Mouse (Mus musculus) hindbrain, embryonic 16.5 days (tissue): ENCODE results near the gene Spryd3. TPM values are rescaled to one million over a fixed set of nuclear protein-coding genes. Genes with fewer than 3 reads are reported as not detected.

Experiments used
- ATAC-seq: fragments of 200-750 bp; cut with Nextera tagmentation; 2 replicates; pipeline ENCODE4 v1.8.0; 2017; ENCODE audit warnings: moderate TSS enrichment, moderate library complexity
- H3K27ac ChIP-seq: fragments of 300-500 bp; sonication (generic); 2 replicates; pipeline ENCODE4 v1.5.1; 2014; ENCODE audit warnings: low read depth, mild to moderate bottlenecking, control low read depth, low read length, moderate library complexity
- H3K27me3 ChIP-seq: fragments of 300-500 bp; sonication (generic); replicated peaks from 2 replicates; pipeline ENCODE4 v1.6.1; 2014; ENCODE audit warnings: low read length; ENCODE audit not compliant: control insufficient read depth, insufficient read depth
- H3K36me3 ChIP-seq: fragments of 300-500 bp; sonication (generic); 2 replicates; pipeline ENCODE4 v1.6.1; 2014; ENCODE audit warnings: mild to moderate bottlenecking, low read length, moderate library complexity, mixed read lengths; ENCODE audit not compliant: control insufficient read depth, insufficient read depth
- H3K4me1 ChIP-seq: fragments of 300-500 bp; sonication (generic); 2 replicates; pipeline ENCODE4 v1.6.1; 2014; ENCODE audit warnings: low read depth, low read length; ENCODE audit not compliant: control insufficient read depth, insufficient read depth
- H3K4me2 ChIP-seq: fragments of 300-500 bp; sonication (generic); 2 replicates; pipeline ENCODE4 v1.6.1; 2014; ENCODE audit warnings: mild to moderate bottlenecking, low read length, control low read depth, moderate library complexity
- H3K4me3 ChIP-seq: fragments of 300-500 bp; sonication (generic); 2 replicates; pipeline ENCODE4 v1.5.1; 2014; ENCODE audit warnings: mild to moderate bottlenecking, low read length, control low read depth, moderate library complexity
- H3K9ac ChIP-seq: fragments of 300-500 bp; sonication (generic); 2 replicates; pipeline ENCODE4 v1.6.1; 2014; ENCODE audit warnings: low read depth, mild to moderate bottlenecking, control low read depth, low read length, moderate library complexity
- H3K9me3 ChIP-seq: fragments of 300-500 bp; sonication (generic); 2 replicates; pipeline ENCODE4 v1.6.1; 2014; ENCODE audit warnings: mild to moderate bottlenecking, low read length, moderate library complexity; ENCODE audit not compliant: control insufficient read depth
- WGBS: fragments of 180-500 bp; shearing (Covaris S2); extraction: QIAGEN DNeasy Blood & Tissue Kit; methylation state at CpG from one replicate; pipeline ENCODE4 v1.1.7; 2014; 5-methylcytosine and 5-hydroxymethylcytosine counted together
- polyA plus RNA-seq: library from polyadenylated mRNA; unstranded; fragments of >200 nt; fragmentation: Nextera tagmentation; extraction: Ambion mirVana; gene quantifications from 2 replicates; pipeline ENCODE4 v1.2.1, GENCODE M21; 2015

The Spryd3 gene
- polyA plus RNA-seq, 1 experiment from 2014 or later: 108 TPM

- WGBS: 87% methylated on average over 4 of the region's 4 CpGs
- Histone ChIP-seq H3K4me2 (no peak overlapping the region), H3K27ac (no peak overlapping the region), H3K4me1 (peaks cover 18% of the 10 kb centered on the region), H3K4me3 (no peak overlapping the region), H3K9me3 (no peaks in the 10 kb centered on the region), H3K27me3 (no peaks in the 10 kb centered on the region), H3K9ac (no peak overlapping the region), H3K36me3 (peaks cover 19% of the 10 kb centered on the region)
- no peak for ATAC-seq
These were observed 17.4 kb downstream of the Spryd3 start for GRCm38 (mm10) chr15:102118591-102118990.

DNA sequence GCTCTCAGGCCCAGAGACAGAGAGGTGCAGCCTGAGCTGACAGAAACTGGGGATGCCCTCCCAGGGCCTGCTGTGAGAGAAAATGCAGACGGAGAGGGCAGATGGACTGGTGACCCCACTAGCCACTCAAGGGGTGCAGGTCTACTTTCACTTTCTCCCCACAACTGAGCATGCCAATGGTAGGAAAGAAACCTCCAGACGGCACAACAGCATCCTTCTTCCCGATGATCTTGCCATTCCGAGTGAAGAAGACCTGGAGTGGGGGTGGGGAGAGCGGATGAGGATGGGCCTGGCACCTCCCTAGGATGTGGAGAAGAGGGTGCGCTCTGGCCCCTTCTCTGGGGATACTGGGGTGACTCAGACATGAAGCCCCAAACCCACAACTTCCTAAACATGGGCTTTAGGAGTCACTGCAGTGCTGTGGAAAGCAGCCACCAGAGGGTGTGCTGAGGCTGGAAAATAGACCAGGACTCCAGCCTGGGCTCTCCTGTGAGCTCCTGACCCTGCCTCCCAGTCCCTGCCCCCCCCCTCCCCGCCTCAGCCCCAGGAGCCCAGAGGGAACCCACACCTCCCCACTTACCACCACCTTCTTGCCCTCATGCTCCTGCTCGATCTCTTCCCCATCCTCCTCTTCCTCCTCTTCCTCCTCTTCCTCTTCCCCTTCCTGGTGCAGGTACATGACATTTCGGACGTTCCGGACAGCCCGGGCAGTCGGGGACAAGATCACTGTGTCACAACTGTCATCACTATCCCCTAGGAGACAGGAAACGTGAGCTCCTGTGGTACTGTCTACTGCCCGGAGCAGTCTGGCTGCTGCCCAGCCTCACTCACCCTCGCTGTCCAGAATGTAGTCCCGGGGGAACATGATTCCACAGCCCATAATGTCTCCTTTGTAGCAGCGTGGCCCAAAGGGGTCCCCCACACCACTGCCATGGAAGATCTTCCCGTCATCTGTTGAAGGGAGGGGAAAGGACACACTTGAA is 18.3 kb downstream of the Spryd3 start:
- Histone ChIP-seq H3K27me3 (no peaks in the 10 kb centered on the region), H3K4me1 (peaks cover 18% of the 10 kb centered on the region)
- 61% methylated on average over 18 of the region's 19 CpGs for WGBS

GRCm38 (mm10) chr15:102116753-102117415 is 19.1 kb downstream of the Spryd3 start:
- H3K27ac ChIP-seq: peak overlapping the region; percentile 63
- H3K4me1 ChIP-seq: peaks cover 18% of the 10 kb centered on the region
- H3K27me3 ChIP-seq: no peaks in the 10 kb centered on the region
- peaks cover 17% of the 10 kb centered on the region for H3K36me3 ChIP-seq
- H3K9ac ChIP-seq: no peak overlapping the region
- no peak overlapping the region; the same call in 1 of the 2 replicates for H3K4me2 ChIP-seq
- no peak overlapping the region for H3K4me3 ChIP-seq
- no peaks in the 10 kb centered on the region for H3K9me3 ChIP-seq
- WGBS: 54% methylated on average over 11 of the region's 11 CpGs
- peak; percentile 88 for ATAC-seq

More for the DNA sequence above, 18.3 kb downstream of the Spryd3 start:
- Histone ChIP-seq H3K4me2 (no peak overlapping the region; the same call in 1 of the 2 replicates), H3K27ac (peak overlapping the region; percentile 63), H3K9ac (no peak overlapping the region), H3K4me3 (no peak overlapping the region), H3K36me3 (peaks cover 19% of the 10 kb centered on the region), H3K9me3 (no peaks in the 10 kb centered on the region)
- peak; percentile 26; the same call in 1 of the 2 replicates for ATAC-seq

- Histone ChIP-seq H3K4me3 (no peak overlapping the region), H3K9ac (0 out of 2 replicates have a peak overlapping the region, but pooled peaks have one; percentile 16), H3K9me3 (no peaks in the 10 kb centered on the region), H3K27ac (peak overlapping the region; percentile 63), H3K27me3 (no peaks in the 10 kb centered on the region), H3K36me3 (peaks cover 12% of the 10 kb centered on the region; the same call in 1 of the 2 replicates), H3K4me2 (no peak overlapping the region), H3K4me1 (peaks cover 18% of the 10 kb centered on the region)
- 58% methylated on average over 9 of the region's 9 CpGs for WGBS
- no peak for ATAC-seq
These were observed 20.3 kb downstream of the Spryd3 start for GRCm38 (mm10) chr15:102115731-102116231.

DNA sequence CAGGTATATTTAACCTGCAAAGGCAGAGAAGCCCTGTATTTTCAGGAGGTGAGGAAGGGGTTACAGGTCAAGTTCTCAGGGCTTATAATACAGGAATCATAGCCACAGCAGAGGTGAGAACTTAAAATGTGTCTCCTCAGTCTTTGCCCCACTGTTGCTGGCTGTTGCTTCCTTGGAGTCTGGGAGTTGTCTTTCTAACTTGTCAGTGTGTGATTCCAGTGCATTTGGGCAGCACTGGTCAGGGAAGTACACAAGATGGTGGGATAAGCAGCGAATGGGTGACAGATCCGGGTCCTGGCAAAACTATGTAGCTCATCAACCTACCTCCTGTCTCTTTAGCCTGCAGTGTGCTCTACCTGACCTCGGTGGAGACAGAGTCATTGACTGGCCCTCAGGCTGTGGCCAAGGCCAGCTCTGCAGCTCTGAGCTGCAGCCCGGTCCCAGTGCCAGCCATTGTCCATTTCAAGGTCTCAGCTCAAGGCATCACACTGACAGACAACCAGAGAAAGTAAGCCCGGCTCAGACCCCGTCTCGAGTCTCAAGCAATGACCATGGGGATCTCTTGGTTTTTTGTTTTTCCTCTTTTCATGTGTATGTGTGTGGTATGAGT is 21.3 kb downstream of the Spryd3 start:
- no peaks in the 10 kb centered on the region for H3K27me3 ChIP-seq
- H3K9me3 ChIP-seq: no peaks in the 10 kb centered on the region
- ATAC-seq: no peak
- H3K4me2 ChIP-seq: no peak overlapping the region
- no peak overlapping the region for H3K9ac ChIP-seq
- peaks cover 18% of the 10 kb centered on the region for H3K4me1 ChIP-seq
- H3K27ac ChIP-seq: no peak overlapping the region
- WGBS: 86% methylated on average over 7 of the region's 7 CpGs
- no peak overlapping the region for H3K4me3 ChIP-seq
- peaks cover 12% of the 10 kb centered on the region; the same call in 1 of the 2 replicates for H3K36me3 ChIP-seq

DNA sequence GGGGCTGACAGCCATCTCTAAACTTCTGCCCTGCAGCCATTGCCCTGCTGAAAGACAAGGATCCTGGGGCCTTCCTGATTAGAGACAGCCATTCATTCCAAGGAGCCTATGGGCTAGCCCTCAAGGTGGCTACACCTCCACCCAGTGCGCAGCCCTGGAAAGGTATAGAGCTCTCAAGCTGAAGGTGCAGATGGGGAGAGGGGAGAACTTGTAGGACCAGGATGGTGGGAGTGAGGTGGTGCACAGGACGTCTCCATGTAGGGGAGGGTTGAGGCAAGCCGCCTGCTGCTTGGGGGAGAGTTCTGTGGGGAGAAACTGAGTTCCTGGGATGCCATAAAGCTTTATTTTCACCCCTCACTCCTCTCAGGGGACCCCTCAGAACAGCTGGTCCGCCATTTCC is 22.4 kb downstream of the Spryd3 start:
- no peak overlapping the region for H3K4me3 ChIP-seq
- no peak overlapping the region for H3K9ac ChIP-seq
- no peak overlapping the region for H3K4me2 ChIP-seq
- no peak overlapping the region for H3K27ac ChIP-seq
- ATAC-seq: no peak
- H3K36me3 ChIP-seq: peaks cover 12% of the 10 kb centered on the region; the same call in 1 of the 2 replicates
- H3K27me3 ChIP-seq: no peaks in the 10 kb centered on the region
- H3K4me1 ChIP-seq: peaks cover 21% of the 10 kb centered on the region
- no peaks in the 10 kb centered on the region for H3K9me3 ChIP-seq
- WGBS: 79% methylated on average over 4 of the region's 4 CpGs

- H3K27me3 ChIP-seq: peaks cover 1% of the 10 kb centered on the region
- H3K9me3 ChIP-seq: no peaks in the 10 kb centered on the region
- H3K4me1 ChIP-seq: peaks cover 23% of the 10 kb centered on the region
- H3K4me3 ChIP-seq: no peak overlapping the region
- peaks cover 12% of the 10 kb centered on the region; the same call in 1 of the 2 replicates for H3K36me3 ChIP-seq
- no peak overlapping the region for H3K9ac ChIP-seq
- no peak for ATAC-seq
- WGBS: 84% methylated on average over 8 of the region's 8 CpGs
- no peak overlapping the region for H3K27ac ChIP-seq
- no peak overlapping the region for H3K4me2 ChIP-seq
These were observed 23.2 kb downstream of the Spryd3 start for GRCm38 (mm10) chr15:102112827-102113226.

GRCm38 (mm10) chr15:102112181-102112580 is 23.9 kb downstream of the Spryd3 start:
- Histone ChIP-seq H3K9ac (no peak overlapping the region), H3K4me2 (no peak overlapping the region), H3K27me3 (peaks cover 3% of the 10 kb centered on the region), H3K9me3 (no peaks in the 10 kb centered on the region), H3K36me3 (peaks cover 9% of the 10 kb centered on the region; the same call in 1 of the 2 replicates), H3K27ac (no peak overlapping the region), H3K4me1 (peaks cover 23% of the 10 kb centered on the region), H3K4me3 (no peak overlapping the region)
- 94% methylated on average over 6 of the region's 6 CpGs for WGBS
- no peak for ATAC-seq
